Mouse (Mus musculus): ENCODE data around the gene 1110059G10Rik. TPM values are rescaled to one million over a fixed set of nuclear protein-coding genes. Genes with fewer than 3 reads are reported as not detected.

Gene 1110059G10Rik
- polyA plus RNA-seq, 1 experiment from 2014 or later, result 33.2 TPM

Other genes with a start within 250 kb of the 1110059G10Rik start
- not detected in 2 replicates for gene Topaz1, start 203.7 kb downstream of the 1110059G10Rik start, polyA plus RNA-seq (2014; fragmentation: Nextera tagmentation; extraction: Ambion mirVana)
- 9.8 and 12.1 TPM in 2 replicates for gene Tcaim, start 145.5 kb downstream of the 1110059G10Rik start, polyA plus RNA-seq (2014; fragmentation: Nextera tagmentation; extraction: Ambion mirVana)
- 1.3 and 1.6 TPM in 2 replicates for gene Gm35549, start 107.0 kb downstream of the 1110059G10Rik start, polyA plus RNA-seq (2014; fragmentation: Nextera tagmentation; extraction: Ambion mirVana)
- gene Zfp445, start 85.0 kb downstream of the 1110059G10Rik start, polyA plus RNA-seq (2014; fragmentation: Nextera tagmentation; extraction: Ambion mirVana), result 98.4 and 107 TPM in 2 replicates
- 3.1 and 4.0 TPM in 2 replicates for gene Zkscan7, start 65.3 kb downstream of the 1110059G10Rik start, polyA plus RNA-seq (2014; fragmentation: Nextera tagmentation; extraction: Ambion mirVana)
- 18.8 and 21.4 TPM in 2 replicates for gene Zfp105, start 27.9 kb downstream of the 1110059G10Rik start, polyA plus RNA-seq (2014; fragmentation: Nextera tagmentation; extraction: Ambion mirVana)
- gene Kif15, start within 50 bp of the 1110059G10Rik start, polyA plus RNA-seq (2014; fragmentation: Nextera tagmentation; extraction: Ambion mirVana), result 8.9 and 9.0 TPM in 2 replicates
- gene Tmem42, start 70.3 kb upstream of the 1110059G10Rik start, polyA plus RNA-seq (2014; fragmentation: Nextera tagmentation; extraction: Ambion mirVana), result 30.4 and 30.8 TPM in 2 replicates
- 0.55 and 0.71 TPM in 2 replicates for gene Tgm4, start 83.7 kb upstream of the 1110059G10Rik start, polyA plus RNA-seq (2014; fragmentation: Nextera tagmentation; extraction: Ambion mirVana)
- 63.6 and 65.9 TPM in 2 replicates for gene Zdhhc3, start 162.2 kb upstream of the 1110059G10Rik start, polyA plus RNA-seq (2014; fragmentation: Nextera tagmentation; extraction: Ambion mirVana)
- gene Exosc7, start 162.2 kb upstream of the 1110059G10Rik start, polyA plus RNA-seq (2014; fragmentation: Nextera tagmentation; extraction: Ambion mirVana), result 71.9 and 76.9 TPM in 2 replicates
- not detected in 2 replicates for gene Clec3b, start 199.9 kb upstream of the 1110059G10Rik start, polyA plus RNA-seq (2014; fragmentation: Nextera tagmentation; extraction: Ambion mirVana)